Mouse (Mus musculus): ENCODE results near the gene Bcl7a. TPM values are rescaled to one million over a fixed set of nuclear protein-coding genes. Genes with fewer than 3 reads are reported as not detected.
A peak's percentile ranks its signal among the peaks of the same experiment; 100 is the strongest.

Gene Bcl7a
- total and polyA plus RNA-seq, 3 experiments: 14.8 to 49.4 (median 41.0) TPM

DNA sequence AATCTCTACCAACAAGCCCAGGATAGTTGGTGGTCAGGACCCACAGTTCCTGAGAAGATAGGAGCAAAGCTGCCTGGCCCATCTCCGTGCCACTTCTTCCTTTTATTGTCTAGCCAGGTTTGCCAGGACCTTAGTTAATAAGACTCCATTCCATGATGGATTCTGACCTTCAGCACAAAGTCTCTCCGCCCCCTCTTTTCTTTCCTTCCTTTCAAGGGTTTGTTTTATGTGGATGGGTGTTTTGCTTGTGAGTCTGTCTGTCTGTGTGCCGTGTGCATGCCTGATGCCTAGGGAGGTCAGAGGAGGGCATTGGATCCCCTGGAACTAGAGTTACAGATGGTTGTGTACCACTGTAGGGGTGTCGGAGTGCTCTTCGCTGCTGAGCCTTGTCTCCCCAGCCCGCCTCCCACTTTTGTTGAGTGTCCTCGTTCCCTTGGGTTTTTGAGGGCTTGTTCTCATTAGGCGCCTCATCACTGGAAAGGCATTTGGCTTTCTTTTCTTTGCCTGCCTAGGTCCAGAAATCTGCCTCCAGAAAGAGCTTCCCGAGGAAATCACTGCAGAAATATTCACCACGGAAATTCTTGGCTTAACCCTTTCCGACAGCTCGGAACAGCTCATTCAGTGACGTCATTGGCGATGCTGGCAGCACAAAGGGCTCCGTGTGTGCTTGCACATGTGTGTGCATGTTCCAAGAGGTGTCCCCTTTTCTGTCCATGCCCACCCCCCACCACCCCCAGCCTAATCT is 17.5 kb upstream of the Bcl7a start:
- H3K27me3 ChIP-seq (ENCODE audit: insufficient read depth, low read length): peaks cover 43% of the 10 kb centered on the region
- H3K4me3 ChIP-seq (ENCODE audit: low read depth, low read length): no peak overlapping the region
- no peak for ATAC-seq (ENCODE audit: extremely low read depth, insufficient number of reproducible peaks, low FRiP score, poor library complexity, severe bottlenecking)
- no peaks in the 10 kb centered on the region for H3K36me3 ChIP-seq (replicated peaks)
- DNase-seq (ENCODE audit: low spot score): no peak
- TF ChIP-seq POLR2AphosphoS5 (IDR thresholded peaks at IDR 0.05; ENCODE audit: insufficient replicate concordance, low read depth, low read length): no peak
- TF ChIP-seq GATA2 (IDR thresholded peaks at IDR 0.05; ENCODE audit: borderline replicate concordance, low read depth, low read length): no peak
- TF ChIP-seq CTCF (IDR thresholded peaks at IDR 0.05; ENCODE audit: low read depth, low read length): no peak
- H3K4me1 ChIP-seq (ENCODE audit: insufficient read depth, low read depth, low read length): peaks cover 4% of the 10 kb centered on the region
- H3K9me3 ChIP-seq (replicated peaks): 0 out of 2 replicates have a peak, but pooled peaks cover 5% of the 10 kb centered on the region

DNA sequence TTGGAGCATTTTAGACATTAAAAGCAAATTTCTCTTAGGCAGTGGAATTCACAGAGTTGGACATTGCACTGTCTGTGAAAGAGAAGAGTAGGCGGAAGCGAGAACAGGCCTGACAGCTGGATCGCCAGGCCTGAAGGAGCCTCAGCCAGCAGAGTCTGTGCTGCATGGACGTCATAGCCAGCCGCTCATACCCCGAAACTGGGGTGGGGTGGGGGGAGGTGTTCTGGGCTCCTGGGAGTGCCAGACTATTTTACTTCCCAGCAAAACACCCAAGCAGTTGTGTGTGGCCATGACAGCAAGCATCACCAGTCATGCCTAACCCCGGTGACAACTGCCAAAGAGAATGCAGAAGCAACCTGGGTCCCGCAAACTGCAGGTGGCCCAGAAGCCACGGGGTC is 16.9 kb upstream of the Bcl7a start:
- ATAC-seq (ENCODE audit: extremely low read depth, insufficient number of reproducible peaks, low FRiP score, poor library complexity, severe bottlenecking) (no peak), DNase-seq (ENCODE audit: low spot score) (no peak)
- H3K4me3 ChIP-seq (ENCODE audit: low read depth, low read length): no peak overlapping the region
- H3K27me3 ChIP-seq (ENCODE audit: insufficient read depth, low read length): peaks cover 43% of the 10 kb centered on the region
- H3K4me1 ChIP-seq (ENCODE audit: insufficient read depth, low read depth, low read length): peaks cover 4% of the 10 kb centered on the region
- TF ChIP-seq TAL1 (conservative IDR thresholded peaks at IDR 0.05; ENCODE audit: low read depth, low read length) (no peak), GATA1 (IDR thresholded peaks at IDR 0.05; ENCODE audit: borderline replicate concordance, low read length) (no peak), CTCF (IDR thresholded peaks at IDR 0.05; ENCODE audit: low read depth, low read length) (no peak), POLR2AphosphoS5 (IDR thresholded peaks at IDR 0.05; ENCODE audit: insufficient replicate concordance, low read depth, low read length) (no peak), GATA2 (IDR thresholded peaks at IDR 0.05; ENCODE audit: borderline replicate concordance, low read depth, low read length) (no peak)
- H3K9me3 ChIP-seq (replicated peaks): no peaks in the 10 kb centered on the region
- H3K36me3 ChIP-seq (replicated peaks): no peaks in the 10 kb centered on the region

DNA sequence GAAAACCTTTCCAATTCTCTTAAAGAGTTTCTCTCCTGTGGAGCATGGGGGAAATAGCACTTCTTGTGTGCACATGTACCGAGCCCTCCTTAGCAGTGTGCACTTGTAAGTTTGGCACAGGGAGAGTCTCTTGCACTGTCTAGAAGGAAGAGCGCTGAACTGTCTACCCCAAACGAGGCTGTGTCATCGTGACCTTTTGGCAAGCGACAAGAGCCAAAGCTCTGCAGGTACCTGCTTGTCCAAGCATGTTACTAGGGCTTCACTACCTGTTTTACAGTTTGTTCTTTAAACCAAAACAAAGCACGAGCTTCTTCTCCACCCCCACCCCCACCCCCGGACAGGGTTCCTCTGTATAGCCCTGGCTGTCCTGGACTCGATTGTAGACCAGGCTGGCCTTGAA is 15.9 kb upstream of the Bcl7a start:
- DNase-seq (ENCODE audit: low spot score): no peak
- TF ChIP-seq CTCF (IDR thresholded peaks at IDR 0.05; ENCODE audit: low read depth, low read length) (no peak), TAL1 (conservative IDR thresholded peaks at IDR 0.05; ENCODE audit: low read depth, low read length) (no peak), GATA2 (IDR thresholded peaks at IDR 0.05; ENCODE audit: borderline replicate concordance, low read depth, low read length) (no peak), POLR2AphosphoS5 (IDR thresholded peaks at IDR 0.05; ENCODE audit: insufficient replicate concordance, low read depth, low read length) (no peak), GATA1 (IDR thresholded peaks at IDR 0.05; ENCODE audit: borderline replicate concordance, low read length) (no peak)
- H3K36me3 ChIP-seq (replicated peaks): no peaks in the 10 kb centered on the region
- no peak overlapping the region for H3K4me3 ChIP-seq (ENCODE audit: low read depth, low read length)
- ATAC-seq (ENCODE audit: extremely low read depth, insufficient number of reproducible peaks, low FRiP score, poor library complexity, severe bottlenecking): no peak
- no peaks in the 10 kb centered on the region for H3K9me3 ChIP-seq (replicated peaks)
- H3K4me1 ChIP-seq (ENCODE audit: insufficient read depth, low read depth, low read length): peaks cover 4% of the 10 kb centered on the region
- peaks cover 43% of the 10 kb centered on the region for H3K27me3 ChIP-seq (ENCODE audit: insufficient read depth, low read length)

DNA sequence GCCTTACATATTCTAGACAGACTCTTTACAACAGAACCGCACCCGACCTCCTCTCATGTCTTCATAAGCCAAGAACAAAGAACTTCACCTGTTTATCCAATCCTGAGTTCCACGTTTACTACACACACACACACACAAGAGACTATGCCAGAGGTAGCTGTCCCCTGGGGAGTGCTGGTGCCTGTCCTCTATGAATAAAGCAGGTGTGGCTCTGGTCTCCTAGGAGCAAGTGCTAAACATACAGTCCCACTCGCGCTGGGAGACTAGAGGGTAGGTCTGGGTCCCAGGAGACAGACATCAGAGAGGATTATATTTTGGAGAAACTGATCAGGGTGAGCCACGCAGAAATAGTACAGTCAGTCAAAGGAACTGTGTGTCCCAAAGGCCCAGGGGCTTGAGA is 10.1 kb upstream of the Bcl7a start:
- TF ChIP-seq TAL1 (conservative IDR thresholded peaks at IDR 0.05; ENCODE audit: low read depth, low read length) (no peak), GATA1 (IDR thresholded peaks at IDR 0.05; ENCODE audit: borderline replicate concordance, low read length) (no peak), POLR2AphosphoS5 (IDR thresholded peaks at IDR 0.05; ENCODE audit: insufficient replicate concordance, low read depth, low read length) (no peak), GATA2 (IDR thresholded peaks at IDR 0.05; ENCODE audit: borderline replicate concordance, low read depth, low read length) (no peak), CTCF (IDR thresholded peaks at IDR 0.05; ENCODE audit: low read depth, low read length) (no peak)
- Histone ChIP-seq H3K27me3 (ENCODE audit: insufficient read depth, low read length) (peaks cover 10% of the 10 kb centered on the region), H3K9me3 (replicated peaks) (no peaks in the 10 kb centered on the region), H3K4me3 (ENCODE audit: low read depth, low read length) (no peak overlapping the region), H3K4me1 (ENCODE audit: insufficient read depth, low read depth, low read length) (peaks cover 12% of the 10 kb centered on the region), H3K36me3 (replicated peaks) (no peaks in the 10 kb centered on the region)
- ATAC-seq (ENCODE audit: extremely low read depth, insufficient number of reproducible peaks, low FRiP score, poor library complexity, severe bottlenecking) (no peak), DNase-seq (ENCODE audit: low spot score) (no peak)

DNA sequence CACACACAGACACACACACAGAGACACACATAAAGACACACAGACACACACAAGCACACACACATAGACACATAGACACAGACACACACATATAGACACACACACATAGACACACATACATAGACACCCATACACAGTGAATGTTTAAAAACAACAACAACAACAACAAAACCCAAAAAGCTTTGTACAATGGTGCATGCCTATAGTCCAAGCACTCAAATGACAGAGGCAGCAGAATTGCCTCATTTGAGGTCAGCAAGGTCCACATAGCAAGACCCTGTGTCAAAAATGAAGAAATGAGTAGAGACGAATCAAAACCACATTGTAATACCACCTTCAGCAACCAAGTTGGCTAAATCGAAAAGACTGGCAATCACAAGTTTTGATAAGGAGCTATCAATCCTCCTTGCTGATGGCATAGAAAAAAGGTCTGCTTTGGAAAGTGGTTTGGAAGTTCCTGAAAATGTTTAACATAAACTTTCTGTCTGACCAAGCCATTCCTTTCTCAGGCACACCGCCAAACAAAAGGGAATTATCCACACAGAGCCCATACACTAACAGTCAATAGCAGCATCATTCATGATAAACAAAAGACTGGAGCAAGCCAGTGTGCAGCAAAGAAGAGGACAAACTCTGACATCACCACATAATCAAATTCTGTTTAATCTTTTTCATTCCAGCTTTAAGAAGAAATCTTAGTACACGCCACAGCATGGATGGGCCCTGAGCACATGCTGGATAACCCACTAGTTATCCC is 7.3 kb upstream of the Bcl7a start:
- no peak for DNase-seq (ENCODE audit: low spot score)
- no peaks in the 10 kb centered on the region for H3K9me3 ChIP-seq (replicated peaks)
- H3K36me3 ChIP-seq (replicated peaks): no peaks in the 10 kb centered on the region
- H3K4me3 ChIP-seq (ENCODE audit: low read depth, low read length): no peak overlapping the region
- H3K4me1 ChIP-seq (ENCODE audit: insufficient read depth, low read depth, low read length): peaks cover 21% of the 10 kb centered on the region
- no peaks in the 10 kb centered on the region for H3K27me3 ChIP-seq (ENCODE audit: insufficient read depth, low read length)
- no peak for ATAC-seq (ENCODE audit: extremely low read depth, insufficient number of reproducible peaks, low FRiP score, poor library complexity, severe bottlenecking)
- no peak for TF ChIP-seq CTCF (IDR thresholded peaks at IDR 0.05; ENCODE audit: low read depth, low read length)
- no peak for TF ChIP-seq GATA1 (IDR thresholded peaks at IDR 0.05; ENCODE audit: borderline replicate concordance, low read length)
- TF ChIP-seq POLR2AphosphoS5 (IDR thresholded peaks at IDR 0.05; ENCODE audit: insufficient replicate concordance, low read depth, low read length): no peak
- no peak for TF ChIP-seq GATA2 (IDR thresholded peaks at IDR 0.05; ENCODE audit: borderline replicate concordance, low read depth, low read length)
- TF ChIP-seq TAL1 (conservative IDR thresholded peaks at IDR 0.05; ENCODE audit: low read depth, low read length): no peak

DNA sequence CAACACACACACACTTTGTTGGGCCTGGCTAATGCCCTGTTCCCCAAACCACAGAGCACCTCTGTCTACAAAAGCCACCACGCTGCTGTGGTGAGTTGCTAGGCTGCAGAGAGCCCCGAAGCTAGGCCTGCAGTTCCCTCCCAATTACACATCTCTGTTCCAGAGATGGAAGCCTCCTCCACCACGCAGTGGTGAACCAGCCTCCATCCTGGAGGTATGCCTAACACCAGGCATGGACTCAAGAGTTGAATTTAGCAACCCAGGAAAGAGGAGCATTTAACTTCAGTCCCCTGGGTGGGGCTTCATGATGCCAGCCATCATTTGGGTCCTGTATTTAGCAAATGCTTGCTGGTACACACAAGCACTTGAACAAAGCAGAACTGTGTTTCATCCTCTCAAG is 5.2 kb upstream of the Bcl7a start:
- Histone ChIP-seq H3K4me1 (ENCODE audit: insufficient read depth, low read depth, low read length) (peaks cover 23% of the 10 kb centered on the region), H3K36me3 (replicated peaks) (no peaks in the 10 kb centered on the region), H3K9me3 (replicated peaks) (no peaks in the 10 kb centered on the region), H3K27me3 (ENCODE audit: insufficient read depth, low read length) (no peaks in the 10 kb centered on the region), H3K4me3 (ENCODE audit: low read depth, low read length) (no peak overlapping the region; the same call in 1 of the 2 replicates)
- ATAC-seq (ENCODE audit: extremely low read depth, insufficient number of reproducible peaks, low FRiP score, poor library complexity, severe bottlenecking) (no peak), DNase-seq (ENCODE audit: low spot score) (peak; percentile 10)
- TF ChIP-seq CTCF (IDR thresholded peaks at IDR 0.05; ENCODE audit: low read depth, low read length): no peak
- no peak for TF ChIP-seq POLR2AphosphoS5 (IDR thresholded peaks at IDR 0.05; ENCODE audit: insufficient replicate concordance, low read depth, low read length)
